Mouse (Mus musculus) neural tube, embryonic 15.5 days (tissue): ENCODE data around the gene Mmp15. TPM values are rescaled to one million over a fixed set of nuclear protein-coding genes. Genes with fewer than 3 reads are reported as not detected.

ENCODE experiments used
- ATAC-seq: fragments of 200-750 bp; cut with Nextera tagmentation; 2 replicates; pipeline ENCODE4 v1.8.0; 2017; ENCODE audit warnings: mild to moderate bottlenecking, moderate TSS enrichment, moderate library complexity; ENCODE audit not compliant: low FRiP score
- H3K27ac ChIP-seq: fragments of 300-500 bp; sonication (generic); replicated peaks from 2 replicates; pipeline ENCODE4 v1.5.1; 2015; ENCODE audit warnings: mild to moderate bottlenecking, inconsistent platforms
- H3K27me3 ChIP-seq: fragments of 300-500 bp; sonication (generic); replicated peaks from 2 replicates; pipeline ENCODE4 v1.6.1; 2015; ENCODE audit warnings: inconsistent platforms
- H3K36me3 ChIP-seq: fragments of 300-500 bp; sonication (generic); 2 replicates; pipeline ENCODE4 v1.6.1; 2015; ENCODE audit warnings: inconsistent platforms
- H3K4me1 ChIP-seq: fragments of 300-500 bp; sonication (generic); 2 replicates; pipeline ENCODE4 v1.6.1; 2015; ENCODE audit warnings: inconsistent platforms
- H3K4me2 ChIP-seq: fragments of 300-500 bp; sonication (generic); 2 replicates; pipeline ENCODE4 v1.6.1; 2015; ENCODE audit warnings: inconsistent platforms, mild to moderate bottlenecking, moderate library complexity
- H3K4me3 ChIP-seq: fragments of 300-500 bp; sonication (generic); replicated peaks from 2 replicates; pipeline ENCODE4 v1.5.1; 2015; ENCODE audit warnings: mild to moderate bottlenecking, inconsistent platforms
- H3K9ac ChIP-seq: fragments of 300-500 bp; sonication (generic); replicated peaks from 2 replicates; pipeline ENCODE4 v1.6.1; 2015; ENCODE audit warnings: mild to moderate bottlenecking, inconsistent platforms
- H3K9me3 ChIP-seq: fragments of 300-500 bp; sonication (generic); replicated peaks from 2 replicates; pipeline ENCODE4 v1.6.1; 2016; ENCODE audit warnings: inconsistent platforms
- WGBS: fragments of 180-500 bp; shearing (Covaris S2); methylation state at CpG from one replicate; pipeline ENCODE4 v1.1.7; 2015; ENCODE audit warnings: mixed read lengths; 5-methylcytosine and 5-hydroxymethylcytosine counted together
- polyA plus RNA-seq: library from polyadenylated mRNA; unstranded; fragments of >200 nt; fragmentation: Nextera tagmentation; extraction: Ambion mirVana; gene quantifications from 2 replicates; pipeline ENCODE4 v1.2.1, GENCODE M21; 2015

Mmp15 gene
- polyA plus RNA-seq, 1 experiment from 2014 or later = 21.4 TPM

DNA sequence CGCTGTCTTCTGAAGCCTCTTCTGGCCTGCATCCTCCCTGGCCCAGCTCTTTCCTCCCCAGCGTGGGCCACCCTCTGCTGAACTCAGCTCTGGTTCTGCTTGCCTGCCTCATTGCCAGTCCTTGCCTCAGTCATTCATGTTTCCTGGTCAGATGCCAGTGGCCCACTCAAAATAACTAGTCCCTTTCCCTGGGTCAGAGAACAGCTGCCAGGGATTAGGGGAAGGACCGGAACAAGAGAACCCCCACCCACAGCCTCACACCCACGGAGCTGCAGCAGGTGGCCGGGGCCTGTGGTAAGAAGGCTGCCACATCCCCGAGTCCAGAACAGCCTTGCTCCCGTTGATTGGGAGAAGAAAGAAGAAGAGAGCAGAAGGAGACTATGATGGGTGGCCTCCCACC, 49.0 kb downstream of the Mmp15 start:
- Histone ChIP-seq H3K36me3 (no peaks in the 10 kb centered on the region), H3K4me3 (no peak overlapping the region), H3K27ac (no peak overlapping the region), H3K9ac (no peak overlapping the region), H3K4me1 (peaks cover 7% of the 10 kb centered on the region; the same call in 1 of the 2 replicates), H3K9me3 (no peaks in the 10 kb centered on the region), H3K4me2 (no peak overlapping the region), H3K27me3 (no peaks in the 10 kb centered on the region)
- ATAC-seq = no peak
- WGBS = 81% methylated on average over 7 of the region's 7 CpGs

DNA sequence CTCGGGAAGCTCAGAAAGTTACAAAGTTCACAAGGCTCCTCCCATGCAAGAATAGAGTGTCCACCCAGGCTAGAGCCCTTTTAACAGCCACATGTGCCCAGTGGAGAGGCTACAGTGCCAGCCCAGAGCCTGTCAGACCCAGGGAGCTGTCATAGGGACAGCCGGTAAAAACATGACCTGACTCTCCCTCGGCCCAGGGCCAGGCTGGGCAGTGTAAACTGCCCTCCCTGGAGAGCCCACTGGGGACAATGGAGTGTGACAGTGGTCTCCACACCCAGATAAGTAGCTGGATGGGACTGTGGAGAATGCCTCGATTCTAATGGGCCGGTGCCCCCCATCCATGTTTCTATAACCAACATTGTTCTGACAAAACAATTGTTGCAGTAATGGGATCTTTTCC, 57.5 kb downstream of the Mmp15 start:
- H3K9ac ChIP-seq = no peak overlapping the region
- H3K4me2 ChIP-seq = no peak overlapping the region
- H3K27me3 ChIP-seq = no peaks in the 10 kb centered on the region
- WGBS = 83% methylated on average over 5 of the region's 5 CpGs
- H3K9me3 ChIP-seq = no peaks in the 10 kb centered on the region
- H3K4me1 ChIP-seq = peaks cover 3% of the 10 kb centered on the region; the same call in 1 of the 2 replicates
- no peak for ATAC-seq
- H3K4me3 ChIP-seq = no peak overlapping the region
- no peaks in the 10 kb centered on the region for H3K36me3 ChIP-seq
- no peak overlapping the region for H3K27ac ChIP-seq

DNA sequence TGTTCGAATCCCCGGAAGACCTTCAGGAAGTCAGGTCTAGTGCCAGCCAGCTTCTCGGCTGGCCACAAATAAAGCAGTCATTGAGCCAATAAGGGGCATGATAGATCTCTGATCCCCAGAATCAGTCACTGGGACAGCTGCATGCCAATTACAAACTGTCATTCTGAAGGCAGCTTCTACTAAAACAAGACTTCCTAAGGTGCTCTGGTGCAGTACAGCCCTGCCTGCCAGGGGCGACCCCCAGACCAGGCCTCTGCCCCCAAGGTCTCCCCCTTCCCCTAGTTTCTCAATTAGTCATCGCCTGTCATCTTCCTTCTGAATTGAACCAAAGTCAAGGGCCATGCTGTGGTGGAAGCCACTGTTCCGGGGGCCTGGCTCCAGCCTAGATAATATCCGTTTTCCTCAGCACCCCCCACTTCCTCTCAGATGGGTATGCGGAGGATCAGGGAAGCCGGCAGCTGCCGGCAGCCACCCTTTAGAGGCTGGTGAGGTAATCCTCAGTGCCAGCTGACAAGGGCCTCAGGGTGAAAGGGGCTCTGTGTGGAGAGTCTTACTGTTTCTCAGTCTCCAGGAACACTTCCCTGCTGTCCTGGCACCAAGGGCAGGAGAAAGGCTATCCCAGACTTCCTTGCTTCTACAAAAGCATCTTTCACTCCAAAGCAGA, 59.4 kb downstream of the Mmp15 start:
- peak; percentile 47; the same call in 1 of the 2 replicates for ATAC-seq
- Histone ChIP-seq H3K36me3 (no peaks in the 10 kb centered on the region), H3K4me3 (no peak overlapping the region), H3K27ac (no peak overlapping the region), H3K9me3 (no peaks in the 10 kb centered on the region), H3K27me3 (no peaks in the 10 kb centered on the region), H3K4me1 (peaks cover 3% of the 10 kb centered on the region; the same call in 1 of the 2 replicates), H3K4me2 (no peak overlapping the region), H3K9ac (no peak overlapping the region)
- WGBS = 60% methylated on average over 10 of the region's 10 CpGs

DNA sequence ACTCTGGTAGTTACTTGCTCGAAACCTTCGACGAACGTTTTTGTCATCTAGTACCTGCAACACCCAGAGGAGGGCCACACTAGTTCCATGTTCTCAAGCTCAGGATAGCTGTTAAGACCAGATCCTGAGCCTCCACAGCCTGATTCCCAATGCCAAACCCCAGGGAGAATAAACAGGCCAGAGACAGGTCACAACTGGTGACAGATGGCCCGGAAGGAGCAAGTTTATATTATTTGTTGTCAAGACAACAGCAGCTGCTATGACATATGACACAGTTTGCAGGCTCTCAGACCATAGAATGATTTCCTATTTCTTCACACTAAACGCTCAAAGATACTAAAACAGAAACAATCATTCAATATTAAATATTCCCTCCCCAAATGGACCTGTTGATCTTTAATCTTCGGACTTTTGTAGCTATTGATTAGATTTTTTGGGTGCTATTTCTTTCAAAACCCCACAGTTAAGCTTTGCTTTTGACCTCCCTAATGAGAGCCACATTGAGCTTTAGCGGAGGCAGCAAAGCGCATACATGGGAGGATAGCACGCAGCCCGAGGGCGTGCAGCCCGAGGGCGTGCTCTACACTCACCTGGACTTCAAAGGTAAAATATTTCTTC, 70.2 kb downstream of the Mmp15 start:
- Histone ChIP-seq H3K27me3 (no peaks in the 10 kb centered on the region), H3K4me2 (no peak overlapping the region), H3K9ac (no peak overlapping the region), H3K9me3 (no peaks in the 10 kb centered on the region), H3K36me3 (peaks cover 36% of the 10 kb centered on the region), H3K4me1 (peaks cover 19% of the 10 kb centered on the region), H3K4me3 (no peak overlapping the region), H3K27ac (no peak overlapping the region)
- 94% methylated on average over 14 of the region's 14 CpGs for WGBS
- no peak for ATAC-seq

Other genes starting within 250 kb of the Mmp15 start
- 27.2 and 28.5 TPM in 2 replicates for gene Kifc3, start 149.5 kb upstream of the Mmp15 start, polyA plus RNA-seq
- gene Cngb1, start 45.7 kb upstream of the Mmp15 start, polyA plus RNA-seq = 0.26 and 0.86 TPM in 2 replicates
- 1.7 and 2.5 TPM in 2 replicates for gene Tepp, start 41.7 kb upstream of the Mmp15 start, polyA plus RNA-seq
- gene Zfp319, start 20.3 kb upstream of the Mmp15 start, polyA plus RNA-seq = 12.4 and 12.6 TPM in 2 replicates
- gene Usb1, start 20.0 kb upstream of the Mmp15 start, polyA plus RNA-seq = 30.1 and 33.0 TPM in 2 replicates
- gene Cfap20, start 82.6 kb downstream of the Mmp15 start, polyA plus RNA-seq = 121 and 123 TPM in 2 replicates
- gene Csnk2a2, start 137.8 kb downstream of the Mmp15 start, polyA plus RNA-seq = 7.3 and 8.5 TPM in 2 replicates
- gene Ccdc113, start 181.8 kb downstream of the Mmp15 start, polyA plus RNA-seq = 0.78 and 1.0 TPM in 2 replicates
- gene Prss54, start 224.1 kb downstream of the Mmp15 start, polyA plus RNA-seq = not detected in 2 replicates